Comparison of ENCODE assay signal across 24 mouse cellular contexts in the genomic region with DNA sequence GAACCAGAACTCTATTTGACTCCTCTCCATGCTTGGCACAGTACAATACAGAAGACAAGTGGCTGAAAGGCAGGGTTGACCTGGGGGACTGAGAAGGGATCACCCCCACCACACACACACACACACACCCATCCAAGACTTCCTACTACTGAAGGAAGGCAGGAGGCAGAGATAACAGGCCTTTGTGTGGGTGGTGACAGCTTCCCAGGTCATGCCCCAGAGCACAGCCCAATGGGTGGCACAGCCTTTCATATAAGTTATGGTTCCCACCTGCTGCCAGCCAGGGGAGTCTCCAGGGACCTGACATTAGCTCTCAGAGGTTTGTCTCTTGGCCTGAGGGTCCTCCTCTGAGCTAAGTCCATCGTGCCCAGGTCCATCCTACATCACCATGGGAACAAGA. TPM values are rescaled to one million over a fixed set of nuclear protein-coding genes. Genes with fewer than 3 reads are reported as not detected.
A peak's percentile ranks its signal among the peaks of the same experiment; 100 is the strongest.
DNase-seq lines count a peak whose midpoint lies in the region; ATAC-seq lines count a peak whose summit lies in the region.
"Had no signal": no experiment of that assay in that cellular context is flagged by ENCODE, and none has a peak within 500 bp of the region (broad histone marks: within the 10 kb centered on the region; RNA-seq: fewer than 3 reads in every experiment).

No protein-coding gene starts in this region.

- H3K27ac ChIP-seq in liver, embryonic 12.5 days = no peak overlapping the region
- H3K27ac ChIP-seq in liver, embryonic 13.5 days = no peak overlapping the region
- H3K27ac ChIP-seq: embryonic facial prominence, embryonic 12.5 days; embryonic facial prominence, embryonic 15.5 days; heart, adult 2 months; hindbrain, embryonic 13.5 days had no signal

- WGBS in liver, embryonic 12.5 days (ENCODE audit: insufficient replicate concordance) = 55% methylated on average over 1 of the region's 1 CpGs
- 74% methylated on average over 1 of the region's 1 CpGs for WGBS in liver, embryonic 13.5 days (ENCODE audit: insufficient replicate concordance)

- H3K36me3 ChIP-seq in liver, embryonic 12.5 days = no peaks in the 10 kb centered on the region
- H3K36me3 ChIP-seq in liver, embryonic 13.5 days = no peaks in the 10 kb centered on the region
- H3K36me3 ChIP-seq: embryonic facial prominence, embryonic 12.5 days; embryonic facial prominence, embryonic 15.5 days; hindbrain, embryonic 13.5 days had no signal

- intact Hi-C loops in left cerebral cortex, postnatal 36 days (cut with DNase I) = no loop called here

- peaks cover 22% of the 10 kb centered on the region for H3K4me1 ChIP-seq in liver, embryonic 12.5 days
- H3K4me1 ChIP-seq in liver, embryonic 13.5 days (replicated peaks) = peaks cover 22% of the 10 kb centered on the region
- H3K4me1 ChIP-seq: embryonic facial prominence, embryonic 12.5 days; embryonic facial prominence, embryonic 15.5 days; hindbrain, embryonic 13.5 days had no signal

- no peak overlapping the region for H3K9ac ChIP-seq in liver, embryonic 12.5 days
- H3K9ac ChIP-seq in liver, embryonic 13.5 days = peak overlapping the region; percentile 1; the same call in 1 of the 2 replicates
- H3K9ac ChIP-seq: embryonic facial prominence, embryonic 12.5 days; embryonic facial prominence, embryonic 15.5 days; forebrain, postnatal 0 days; hindbrain, embryonic 13.5 days had no signal

- no peaks in the 10 kb centered on the region for H3K27me3 ChIP-seq in liver, embryonic 12.5 days (replicated peaks)
- H3K27me3 ChIP-seq in liver, embryonic 13.5 days = no peaks in the 10 kb centered on the region
- H3K27me3 ChIP-seq: embryonic facial prominence, embryonic 12.5 days; embryonic facial prominence, embryonic 15.5 days; hindbrain, embryonic 13.5 days had no signal

- no peaks in the 10 kb centered on the region for H3K9me3 ChIP-seq in liver, embryonic 12.5 days (replicated peaks)
- no peaks in the 10 kb centered on the region for H3K9me3 ChIP-seq in liver, embryonic 13.5 days (replicated peaks)
- H3K9me3 ChIP-seq: embryonic facial prominence, embryonic 12.5 days; embryonic facial prominence, embryonic 15.5 days; hindbrain, embryonic 13.5 days had no signal

- ATAC-seq in liver, embryonic 12.5 days = peak; percentile 59
- peak; percentile 68 for ATAC-seq in liver, embryonic 13.5 days (ENCODE audit: low read depth)
- ATAC-seq in megakaryocyte-erythroid progenitor cell, adult 5-6 weeks (replicated peaks; ENCODE audit: low FRiP score, low TSS enrichment, poor library complexity, severe bottlenecking) = peak; percentile 48
- ATAC-seq: activated CD4-positive, CD25-positive, alpha-beta regulatory T cell, adult 4 months; CD4-positive, CD25-positive, alpha-beta regulatory T cell, adult 4 months; forebrain, embryonic 14.5 days; forebrain, postnatal 0 days; hindbrain, embryonic 16.5 days had no signal

- H3K4me2 ChIP-seq in liver, embryonic 12.5 days = no peak overlapping the region
- no peak overlapping the region for H3K4me2 ChIP-seq in liver, embryonic 13.5 days
- H3K4me2 ChIP-seq: embryonic facial prominence, embryonic 12.5 days; embryonic facial prominence, embryonic 15.5 days; heart, embryonic 11.5 days; hindbrain, embryonic 13.5 days had no signal

- peak; percentile 78 for DNase-seq in heart, adult 11 months
- no peak for DNase-seq in heart, adult 8-10 months (ENCODE audit: low spot score)
- no peak for DNase-seq in liver
- DNase-seq in liver, embryonic 13.5 days = no peak
- no peak for DNase-seq in adrenal gland, postnatal 10 days
- DNase-seq in left cerebral cortex, postnatal 36 days (ENCODE audit: low spot score in 2 of 2) = no peak
- DNase-seq: adrenal gland, adult 8-10 months; adrenal gland, postnatal 36 days; cerebellum, adult 18-20 months; cerebellum, adult 9-10 months; cerebellum, postnatal 14 days; forebrain, postnatal 0 days had no signal

- H3K4me3 ChIP-seq in liver, embryonic 12.5 days = no peak overlapping the region
- H3K4me3 ChIP-seq in liver, embryonic 13.5 days (replicated peaks) = no peak overlapping the region
- H3K4me3 ChIP-seq: embryonic facial prominence, embryonic 12.5 days; embryonic facial prominence, embryonic 15.5 days; heart, adult 2 months; hindbrain, embryonic 13.5 days had no signal

RNA-seq across cellular contexts. Expression of a gene that starts 15.5 kb away (rescaled TPM):
- total RNA-seq in heart, adult 8-10 months (2022) = 10 to 100 TPM; 24.6 to 27.7 (median 27.2) TPM
- 1.2 TPM in 2 replicates for polyA plus RNA-seq in liver, embryonic 12.5 days (2016; fragmentation: Nextera tagmentation; extraction: Ambion mirVana)
- polyA plus RNA-seq in liver, embryonic 13.5 days (2015; fragmentation: Nextera tagmentation; extraction: Ambion mirVana) = 0.76 TPM in 2 replicates
- total RNA-seq in megakaryocyte-erythroid progenitor cell, adult 5-6 weeks (2014; fragmentation: Nextera tagmentation) = 0.64 and 0.70 TPM in 2 replicates
- total RNA-seq in megakaryocyte-erythroid progenitor cell, adult 5-6 weeks (2017) = 0.28 and 2.2 TPM in 2 replicates
- total RNA-seq in adrenal gland, postnatal 10 days (2021) = 1 to 10 TPM; 5.5 to 7.2 TPM
- total RNA-seq in left cerebral cortex, postnatal 36 days (2021) = under 1 TPM; 0.57 to 0.91 TPM
- polyA plus RNA-seq: CD4-positive, CD25-positive, alpha-beta regulatory T cell, adult 4 months had no signal

RNA-seq across cellular contexts. Expression of a gene that starts 22.8 kb away (rescaled TPM):
- 1 to 10 TPM; 2.7 to 4.0 (median 3.3) TPM for total RNA-seq in heart, adult 8-10 months (2022)
- polyA plus RNA-seq in liver, embryonic 12.5 days (2016; fragmentation: Nextera tagmentation; extraction: Ambion mirVana) = 3.4 and 3.6 TPM in 2 replicates
- polyA plus RNA-seq in liver, embryonic 13.5 days (2015; fragmentation: Nextera tagmentation; extraction: Ambion mirVana) = 2.7 and 3.2 TPM in 2 replicates
- not detected in 2 replicates for total RNA-seq in megakaryocyte-erythroid progenitor cell, adult 5-6 weeks (2014; fragmentation: Nextera tagmentation)
- total RNA-seq in megakaryocyte-erythroid progenitor cell, adult 5-6 weeks (2017) = not detected in 2 replicates
- 1 to 10 TPM; 3.8 to 4.2 TPM for total RNA-seq in adrenal gland, postnatal 10 days (2021)
- total RNA-seq in left cerebral cortex, postnatal 36 days (2021) = 1 to 10 TPM; 3.3 to 3.8 TPM
- total RNA-seq: hematopoietic stem cell, adult 5-6 weeks had no signal
- polyA plus RNA-seq: CD4-positive, CD25-positive, alpha-beta regulatory T cell, adult 4 months had no signal
